Mouse (Mus musculus) megakaryocyte-erythroid progenitor cell, adult 5 weeks (primary cell): ENCODE results near the gene Hspb9. TPM values are rescaled to one million over a fixed set of nuclear protein-coding genes. Genes with fewer than 3 reads are reported as not detected.

Source experiments
- polyA plus RNA-seq: library from polyadenylated mRNA; stranded (reverse); fragments of >175 nt; gene quantifications from 2 replicates; pipeline ENCODE4 v1.2.3, GENCODE M21; 2012

The Hspb9 gene
- 0.49 and 0.84 TPM in 2 replicates for polyA plus RNA-seq

DNA sequence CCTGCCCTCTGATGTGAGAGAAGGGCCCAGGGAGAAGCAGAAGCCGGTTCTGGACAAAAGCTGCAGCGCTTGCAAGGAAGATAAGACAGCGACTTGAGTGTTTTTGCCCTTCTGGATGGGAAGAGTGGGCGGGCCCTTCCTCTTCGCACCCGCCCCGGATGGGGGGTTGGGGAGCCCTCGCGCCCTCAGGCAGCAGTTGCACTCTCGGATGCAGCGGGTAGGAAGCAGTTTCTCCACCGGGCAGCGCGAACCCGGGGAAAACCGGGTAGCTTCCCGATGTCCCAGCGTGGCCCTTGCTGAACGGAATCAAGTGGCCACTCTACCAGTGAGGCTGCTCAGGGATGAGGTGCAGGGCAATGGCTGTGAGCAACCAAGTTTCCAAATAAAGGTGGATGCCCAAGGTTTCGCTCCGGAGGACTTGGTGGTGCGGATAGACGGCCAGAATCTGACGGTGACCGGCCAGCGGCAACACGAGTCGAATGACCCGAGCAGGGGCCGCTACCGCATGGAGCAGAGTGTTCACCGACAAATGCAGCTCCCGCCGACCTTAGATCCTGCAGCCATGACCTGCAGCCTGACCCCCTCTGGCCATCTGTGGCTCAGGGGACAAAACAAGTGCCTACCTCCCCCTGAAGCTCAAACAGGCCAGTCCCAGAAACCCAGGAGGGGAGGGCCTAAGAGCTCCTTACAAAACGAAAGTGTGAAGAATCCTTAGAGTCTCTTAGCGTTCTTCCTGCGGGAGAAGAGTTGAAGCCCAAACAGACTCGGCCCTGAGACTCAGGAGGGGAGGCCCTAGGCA is at the start of gene Hspb9:
TSS of gene Hspb9 (plus strand) at position 116 of the 799 bp plus-strand sequence.

DNA sequence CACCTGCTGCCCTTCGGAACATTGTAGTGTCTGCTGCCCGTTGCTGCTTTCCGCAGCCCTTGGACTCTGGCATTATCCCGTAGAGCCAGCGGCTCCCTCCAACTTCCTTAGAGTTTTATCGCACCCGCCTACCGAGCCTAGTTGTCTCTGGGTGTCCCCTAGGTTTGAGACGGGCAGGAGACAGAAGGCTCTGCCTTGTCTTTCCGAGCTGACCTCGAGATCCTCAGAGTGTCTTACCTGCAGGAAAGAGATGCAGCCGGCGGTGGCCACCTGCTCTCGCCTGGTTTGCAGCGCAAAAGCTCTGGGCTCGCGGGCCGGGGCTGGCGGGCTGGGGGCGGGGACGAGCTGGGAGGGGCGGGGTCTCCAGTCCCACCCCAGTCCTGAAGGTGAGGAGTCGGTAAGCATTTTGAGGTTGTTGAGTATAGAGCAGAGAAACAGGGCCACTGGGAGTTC is 21.5 kb upstream of the Hspb9 start, which contains the start of gene Zfp385c:
TSS of gene Zfp385c (minus strand) at position 292 of the 453 bp plus-strand sequence.

DNA sequence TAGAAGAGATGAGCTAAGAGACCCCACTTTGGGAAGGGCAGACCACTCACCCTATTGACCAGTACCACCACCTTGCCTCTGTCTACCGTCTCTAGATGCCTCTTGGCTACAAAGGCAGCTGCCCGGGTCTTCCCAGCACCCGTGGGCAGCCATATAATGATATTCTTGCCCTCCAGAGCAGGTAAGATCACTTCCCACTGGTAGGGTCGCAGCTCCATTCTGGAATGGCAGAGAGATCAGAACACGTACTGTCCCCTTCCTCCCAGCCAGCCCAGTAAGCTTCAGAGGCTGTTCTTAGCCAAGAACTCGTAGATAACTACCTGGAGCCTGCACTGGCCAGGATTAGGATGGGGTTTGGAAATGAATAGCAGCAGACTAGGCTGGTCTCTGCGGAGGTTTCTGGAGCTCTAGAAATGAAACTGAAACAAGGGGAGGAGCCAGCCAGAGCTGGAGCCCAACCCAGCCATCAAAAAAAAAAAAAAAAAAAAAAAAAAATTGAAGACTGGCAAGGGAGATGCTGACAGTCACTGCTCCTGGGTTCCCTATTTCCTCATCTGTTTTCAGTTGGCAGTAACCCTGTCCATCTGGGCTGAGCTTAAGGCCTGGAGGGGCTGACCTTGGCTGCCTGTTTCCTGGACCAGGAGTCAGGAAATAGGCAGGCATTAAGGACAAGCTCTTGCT is 9.7 kb upstream of the Hspb9 start, which contains the start of gene Dhx58:
TSS of gene Dhx58 (minus strand) at position 421 of the 681 bp plus-strand sequence.

GRCm38 (mm10) chr11:100711783-100712615 is 1.7 kb upstream of the Hspb9 start, which contains the start of gene Kat2a:
Gene Kat2a (minus strand): TSS chr11:100712465.

GRCm38 (mm10) chr11:100738066-100738604 is 24.5 kb downstream of the Hspb9 start, which contains the start of gene Rab5c:
Gene Rab5c (minus strand): TSS chr11:100738215.

DNA sequence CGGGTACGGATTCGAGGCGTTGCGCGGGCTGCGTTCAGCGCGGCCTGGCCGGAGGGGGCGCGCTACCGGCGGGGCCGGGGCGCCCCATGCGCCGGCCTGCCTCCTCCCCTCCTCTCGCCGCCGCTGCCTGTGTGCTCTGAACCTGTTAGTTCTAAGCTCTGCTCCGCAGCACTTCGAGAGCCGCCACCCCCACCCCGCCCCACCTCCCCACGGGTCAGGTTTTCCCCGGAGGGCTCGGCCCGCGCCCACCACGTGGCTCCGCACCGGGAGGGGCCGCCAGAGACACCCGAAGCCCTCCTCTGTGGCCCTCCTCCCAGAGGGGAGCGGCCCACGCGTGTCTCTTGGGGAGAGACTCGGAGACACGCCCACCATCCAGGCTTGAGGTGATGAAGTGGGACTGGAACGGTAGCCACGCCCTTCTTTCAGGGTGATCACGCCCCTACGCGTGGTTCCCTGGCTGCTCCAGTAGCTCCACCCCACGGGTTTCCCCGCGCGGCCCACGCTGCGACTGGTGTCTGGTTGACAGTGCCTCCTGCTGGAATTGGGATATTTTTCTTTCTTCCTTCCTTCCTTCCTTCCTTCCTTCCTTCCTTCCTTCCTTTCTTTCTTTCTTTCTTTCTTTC is 46.1 kb downstream of the Hspb9 start, which contains the start of gene Kcnh4:
TSS of gene Kcnh4 (minus strand) at position 332 of the 623 bp plus-strand sequence.

DNA sequence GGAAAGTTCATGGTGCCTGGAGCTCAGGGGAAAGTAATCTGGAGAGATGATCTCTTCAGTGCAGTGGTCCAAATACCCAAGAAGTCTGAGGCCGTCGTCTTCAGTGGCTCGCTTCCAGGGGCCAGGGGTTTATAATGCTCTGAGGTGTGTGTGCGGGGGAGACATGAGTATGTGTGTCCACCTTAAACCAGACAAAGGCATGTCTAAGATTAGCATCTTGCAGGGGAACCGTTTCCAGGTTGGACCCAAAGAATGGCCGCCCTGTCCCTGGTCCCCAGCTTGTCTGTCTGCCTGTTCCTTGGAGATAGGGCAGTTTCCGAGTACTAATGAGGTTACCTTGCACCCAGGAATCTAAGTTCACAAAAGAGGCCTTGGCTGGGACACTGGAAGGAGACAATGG is 49.2 kb downstream of the Hspb9 start, which contains the start of gene Hcrt:
TSS of gene Hcrt (minus strand) at position 101 of the 400 bp plus-strand sequence.

Other genes starting within 250 kb of the Hspb9 start
- gene Klhl11, start 241.1 kb upstream of the Hspb9 start, polyA plus RNA-seq = 2.0 and 4.0 TPM in 2 replicates
- 33.9 and 41.9 TPM in 2 replicates for gene Acly, start 185.8 kb upstream of the Hspb9 start, polyA plus RNA-seq
- gene Ttc25, start 168.2 kb upstream of the Hspb9 start, polyA plus RNA-seq = 0.07 TPM in 1 of 2 replicates, not detected in the other
- gene Cnp, start 138.9 kb upstream of the Hspb9 start, polyA plus RNA-seq = 27.6 and 29.6 TPM in 2 replicates
- gene Nkiras2, start 94.6 kb upstream of the Hspb9 start, polyA plus RNA-seq = 42.8 and 43.0 TPM in 2 replicates
- gene Dnajc7, start 93.7 kb upstream of the Hspb9 start, polyA plus RNA-seq = 111 and 131 TPM in 2 replicates
- 0.09 and 0.63 TPM in 2 replicates for gene Zfp385c, start 21.4 kb upstream of the Hspb9 start, polyA plus RNA-seq
- 23.4 and 27.6 TPM in 2 replicates for gene Dhx58, start 9.6 kb upstream of the Hspb9 start, polyA plus RNA-seq
- 100 and 108 TPM in 2 replicates for gene Kat2a, start 1.4 kb upstream of the Hspb9 start, polyA plus RNA-seq
- 278 and 303 TPM in 2 replicates for gene Rab5c, start 24.4 kb downstream of the Hspb9 start, polyA plus RNA-seq
- gene Kcnh4, start 46.1 kb downstream of the Hspb9 start, polyA plus RNA-seq = 0.32 and 0.34 TPM in 2 replicates
- 0.17 TPM in 1 of 2 replicates, not detected in the other for gene Hcrt, start 49.1 kb downstream of the Hspb9 start, polyA plus RNA-seq
- 5.0 and 5.4 TPM in 2 replicates for gene Ghdc, start 57.1 kb downstream of the Hspb9 start, polyA plus RNA-seq
- 36.7 and 47.9 TPM in 2 replicates for gene Stat5b, start 136.9 kb downstream of the Hspb9 start, polyA plus RNA-seq
- gene Stat5a, start 145.5 kb downstream of the Hspb9 start, polyA plus RNA-seq = 36.0 and 46.8 TPM in 2 replicates
- gene Stat3, start 225.7 kb downstream of the Hspb9 start, polyA plus RNA-seq = 55.6 and 64.4 TPM in 2 replicates